Mouse (Mus musculus) right cerebral cortex, postnatal 10 days (tissue): ENCODE data around the gene Tmprss2.

ENCODE experiments used
- DNase-seq, 2 experiments: peaks; one replicate each; pipeline ENCODE4 v3.0.0; 2021; ENCODE audit warnings: low spot score in 2 of 2

Tmprss2 gene

GRCm38 (mm10) chr16:97610939-97611338, at the start of gene Tmprss2:
Tmprss2 (minus strand) TSS chr16:97611195.
- no peak for DNase-seq

- no peak for DNase-seq
Observed at GRCm38 (mm10) chr16:97659225-97659658, 48.2 kb upstream of the Tmprss2 start.

GRCm38 (mm10) chr16:97658481-97658880, 47.5 kb upstream of the Tmprss2 start:
- no peak for DNase-seq

GRCm38 (mm10) chr16:97655800-97656199, 44.8 kb upstream of the Tmprss2 start:
- no peak for DNase-seq

DNA sequence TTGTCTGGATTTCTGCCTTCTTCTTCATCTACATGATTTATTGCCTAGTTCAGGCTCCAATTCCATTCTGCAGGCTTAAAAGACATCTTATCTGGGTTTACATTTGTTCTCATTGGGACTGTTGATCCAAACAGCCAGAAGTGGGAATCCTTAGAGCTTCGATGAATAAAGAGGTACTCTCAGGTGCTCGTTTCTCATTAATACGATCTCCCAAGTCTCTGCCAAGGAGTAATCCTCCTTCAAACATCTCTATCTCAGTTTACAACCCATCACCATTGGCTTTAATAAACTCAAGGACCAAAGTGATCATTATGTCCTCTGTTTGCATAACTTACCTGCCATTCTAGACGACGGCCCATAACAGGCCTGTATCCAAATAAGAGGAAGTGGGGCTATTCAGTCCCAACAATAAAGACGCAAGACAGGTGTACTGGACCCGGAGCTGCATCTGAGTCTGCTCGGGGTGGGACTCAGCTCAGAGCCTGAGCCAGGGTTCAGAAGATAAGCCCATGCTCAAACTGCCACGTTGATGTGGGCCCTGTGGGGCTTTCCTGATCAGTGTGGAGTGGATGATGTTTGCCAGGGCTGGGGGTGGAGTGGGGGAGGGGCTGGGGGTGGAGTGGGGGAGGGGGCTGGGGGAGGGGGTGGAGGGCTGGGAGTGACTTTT, 38.7 kb upstream of the Tmprss2 start:
- DNase-seq = no peak

DNA sequence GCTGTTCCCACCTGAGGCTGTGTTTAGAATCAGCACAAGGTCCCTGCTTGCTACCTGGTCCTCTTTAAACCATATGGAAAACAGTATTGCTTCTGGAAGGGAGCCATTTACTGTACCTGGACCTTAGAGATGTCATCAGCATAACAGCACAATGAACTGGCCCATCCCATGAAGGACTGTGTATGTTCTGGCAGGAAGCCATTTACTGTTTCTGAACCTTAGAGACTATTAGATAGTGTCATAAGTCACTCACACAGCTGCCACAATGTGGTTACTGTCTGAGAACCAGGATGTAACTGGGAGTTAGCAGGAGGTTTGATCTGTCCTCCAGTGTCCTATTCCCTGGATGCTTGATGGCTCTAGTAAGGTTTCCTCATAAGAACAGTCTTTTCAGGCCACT, 33.7 kb upstream of the Tmprss2 start:
- DNase-seq = no peak

DNA sequence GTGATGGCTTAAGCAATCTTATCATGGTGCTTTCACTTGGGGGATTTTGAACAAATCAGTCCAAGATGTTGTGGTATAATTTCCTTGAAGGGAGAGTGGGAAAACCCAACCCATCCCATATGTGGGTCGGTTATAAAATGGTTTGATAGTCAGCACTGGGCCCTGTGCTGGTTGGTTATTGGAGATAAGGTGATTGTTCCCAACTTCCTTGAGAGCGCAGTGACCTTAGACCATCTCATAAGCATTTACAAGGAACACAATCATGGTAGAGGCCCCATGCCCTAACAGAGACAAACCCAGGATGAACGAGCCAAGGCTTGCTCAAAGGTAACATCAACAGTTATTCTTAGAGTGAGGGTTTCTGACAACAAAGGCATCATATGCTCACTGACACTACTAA, 28.6 kb upstream of the Tmprss2 start:
- DNase-seq = no peak

DNA sequence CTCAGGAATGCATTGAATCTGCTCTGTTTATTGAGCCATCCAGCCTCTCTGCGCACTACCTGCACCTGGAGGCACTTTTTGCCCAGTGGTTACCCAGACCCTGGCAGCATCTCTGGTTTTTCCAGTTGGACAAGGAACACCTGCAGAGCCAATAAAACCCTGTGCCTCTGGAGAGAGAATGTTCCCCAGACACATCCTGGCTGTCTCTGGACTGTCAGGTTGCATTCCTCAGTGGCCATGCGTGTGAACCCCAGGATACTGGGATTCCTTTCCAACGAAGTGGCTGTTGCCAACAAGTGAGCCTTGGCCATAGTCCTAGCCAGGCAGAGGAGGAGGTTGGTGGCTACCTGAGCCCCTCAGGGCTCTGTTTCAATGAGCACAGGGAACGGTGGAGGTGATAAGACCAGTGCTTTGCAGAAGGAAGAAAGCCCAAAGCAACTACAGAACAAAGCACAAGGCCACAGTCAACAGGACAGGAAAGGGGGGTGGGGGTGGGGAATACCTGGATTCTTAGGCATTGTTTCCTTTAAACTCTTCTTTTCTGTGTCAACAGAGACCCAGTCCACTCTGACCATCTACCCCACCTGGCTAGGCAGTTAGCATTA, 22.0 kb upstream of the Tmprss2 start:
- no peak for DNase-seq

DNA sequence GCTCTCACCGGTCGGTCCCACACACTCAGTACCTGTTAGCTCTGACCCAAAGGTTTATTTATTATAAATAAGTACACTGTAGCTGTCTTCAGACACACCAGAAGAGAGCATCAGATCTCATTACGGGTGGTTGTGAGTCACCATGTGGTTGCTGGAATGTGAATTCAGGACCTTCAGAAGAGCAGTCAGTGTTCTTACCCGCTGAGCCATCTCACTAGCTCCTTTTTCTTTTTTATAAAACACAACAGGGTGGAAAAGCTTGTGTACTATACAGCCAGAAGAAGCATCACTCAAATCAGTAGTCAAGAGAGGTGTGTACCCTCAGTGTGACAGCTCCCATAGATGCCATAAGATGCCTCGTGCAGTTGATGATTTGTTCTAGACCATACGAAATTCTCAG, 12.2 kb upstream of the Tmprss2 start:
- no peak for DNase-seq

DNA sequence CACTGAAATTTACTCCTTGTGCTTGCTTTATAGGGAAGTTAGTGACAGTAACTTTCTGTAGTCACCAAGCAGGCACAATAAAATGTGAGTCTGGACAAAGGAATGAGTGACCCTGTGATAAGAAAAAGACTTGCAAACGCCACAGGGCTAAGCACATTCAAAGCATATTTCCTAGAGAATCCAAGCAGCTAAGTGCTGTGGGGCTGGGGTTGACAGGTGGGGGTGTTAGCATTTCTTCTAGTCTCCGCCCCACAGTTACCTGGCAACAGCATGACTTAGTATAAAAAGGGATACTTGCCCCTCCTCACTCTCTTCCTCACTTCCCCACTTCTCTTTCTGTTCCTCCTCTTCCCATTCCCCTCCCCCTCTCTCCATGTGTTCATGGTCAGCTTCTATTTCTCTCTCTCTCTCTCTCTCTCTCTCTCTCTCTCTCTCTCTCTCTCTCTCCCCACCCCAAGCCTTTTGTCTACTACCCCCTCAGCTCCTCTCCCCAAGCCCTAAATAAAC, 11.4 kb upstream of the Tmprss2 start:
- peak in 1 of 2 experiments; percentile 26 for DNase-seq

DNA sequence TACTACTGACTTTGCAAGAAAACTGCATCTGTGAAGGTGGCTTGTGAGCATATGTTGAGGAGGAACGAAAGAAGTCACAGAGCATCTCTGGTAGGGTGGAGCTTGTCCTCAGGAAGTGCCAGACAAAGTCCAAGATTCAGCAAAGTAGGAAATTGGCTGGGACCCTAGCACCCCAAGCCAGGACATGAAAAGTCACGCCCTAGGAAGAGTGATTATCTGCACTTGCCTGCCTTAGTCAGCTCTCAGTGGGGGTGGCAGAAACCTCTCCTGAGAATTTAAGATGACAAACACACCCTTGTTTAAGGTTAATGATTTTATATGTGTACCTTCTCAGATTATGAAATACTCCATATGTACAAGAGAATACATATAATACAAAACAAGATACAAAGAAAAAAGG, 7.3 kb upstream of the Tmprss2 start:
- DNase-seq = no peak

- no peak for DNase-seq
Observed at GRCm38 (mm10) chr16:97612009-97612408, 1.0 kb upstream of the Tmprss2 start.

DNA sequence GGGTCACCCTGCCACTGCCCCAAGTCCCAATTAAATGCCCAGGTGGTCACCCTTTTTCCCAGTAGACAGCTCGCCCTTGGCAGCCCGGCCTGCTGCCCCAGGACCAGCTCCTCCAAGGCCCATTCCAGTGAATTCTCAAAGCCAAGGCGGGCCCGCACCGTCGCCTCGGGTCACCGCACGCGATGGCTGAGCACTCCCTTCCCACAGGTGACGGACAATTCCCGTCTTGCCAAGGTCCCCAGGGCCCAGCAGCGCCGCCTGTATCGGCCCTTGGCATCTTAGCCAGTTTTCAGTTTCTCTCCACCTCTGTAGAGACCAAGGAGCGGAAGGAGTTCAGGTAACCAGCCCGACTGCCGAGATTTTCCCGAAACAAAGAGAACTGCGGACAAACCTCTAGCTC, 749 bp downstream of the Tmprss2 start:
- no peak for DNase-seq

DNA sequence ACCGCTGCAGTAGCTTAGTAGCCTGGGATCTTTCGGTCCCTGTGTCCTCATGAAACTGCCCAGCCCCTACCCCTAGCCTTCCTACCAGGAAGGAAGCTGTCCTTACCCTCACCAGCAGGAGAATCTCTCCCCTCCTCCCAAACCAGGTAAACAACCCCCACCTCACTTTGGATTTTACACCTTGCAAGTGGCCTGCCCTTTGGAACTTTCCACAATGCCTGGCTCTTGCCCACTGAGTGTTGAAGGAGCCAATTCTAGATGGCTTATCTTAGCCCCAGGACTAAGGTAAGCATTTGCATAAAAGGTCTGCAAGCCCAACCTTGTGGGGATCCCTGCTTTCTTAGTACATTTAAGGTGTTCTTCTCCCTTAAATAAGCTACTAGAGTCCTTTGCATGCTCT, 1.3 kb downstream of the Tmprss2 start:
- DNase-seq = no peak

DNA sequence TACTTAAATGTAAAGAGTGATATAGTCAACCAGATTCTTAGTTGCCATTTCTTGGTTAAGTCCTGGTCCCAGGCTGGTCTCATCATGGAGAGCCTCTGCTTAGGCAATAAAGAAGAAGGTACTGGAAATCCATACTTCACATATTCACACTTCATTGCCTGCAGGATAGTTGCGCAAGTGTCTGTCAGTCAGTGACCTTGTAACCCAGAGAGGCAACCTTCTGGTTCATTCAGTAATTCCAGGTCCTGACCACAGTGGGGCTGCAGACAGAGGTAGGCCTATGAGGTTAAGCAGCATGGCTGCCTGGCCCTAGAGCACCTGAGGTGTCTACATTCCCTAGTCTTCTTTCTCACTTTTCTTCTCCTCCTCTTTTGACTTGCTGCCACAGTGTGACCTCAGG, 3.0 kb downstream of the Tmprss2 start:
- DNase-seq = no peak

DNA sequence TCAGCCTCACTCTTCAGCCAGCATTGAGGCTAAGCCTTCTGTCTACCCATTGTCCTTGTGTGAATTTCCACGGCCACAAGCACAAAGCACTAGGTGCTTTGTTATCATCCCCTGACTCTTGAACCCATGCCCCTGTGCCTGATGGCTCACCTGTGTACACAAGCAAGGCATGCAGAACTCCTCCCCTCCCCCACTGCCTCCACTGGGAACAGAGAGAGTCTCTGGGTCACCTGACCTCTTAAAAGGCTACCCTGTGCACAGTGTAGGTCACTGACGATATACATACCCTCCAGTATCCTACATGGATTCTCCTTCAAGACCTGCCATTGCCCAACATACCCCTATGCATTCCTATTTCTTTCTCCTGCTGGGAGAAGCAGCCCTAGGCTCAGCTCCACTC, 4.2 kb downstream of the Tmprss2 start:
- no peak for DNase-seq

GRCm38 (mm10) chr16:97605957-97606721, 4.9 kb downstream of the Tmprss2 start:
- no peak for DNase-seq

DNA sequence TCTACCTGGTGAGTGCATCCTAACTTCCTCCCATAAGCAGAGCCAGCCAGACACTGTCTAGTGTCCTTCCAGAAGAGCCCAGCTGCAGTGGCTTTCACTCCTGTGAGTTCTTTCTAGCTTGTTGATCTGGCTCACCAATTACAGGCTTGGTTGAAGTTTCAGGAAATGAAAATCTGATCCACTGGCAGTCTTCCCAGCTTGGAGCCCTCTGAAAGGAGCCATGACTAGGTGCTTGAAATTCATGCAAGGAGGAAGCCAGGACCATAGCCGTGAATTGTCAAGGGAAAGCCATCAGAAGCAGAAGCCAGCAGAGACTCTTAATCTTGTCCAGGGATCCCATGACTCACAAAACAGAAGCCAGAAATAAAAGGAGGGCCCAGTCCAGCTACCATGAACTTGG, 8.7 kb downstream of the Tmprss2 start:
- DNase-seq = peak; percentile 66 to 68

GRCm38 (mm10) chr16:97600591-97600990, 10.4 kb downstream of the Tmprss2 start:
- no peak for DNase-seq

DNA sequence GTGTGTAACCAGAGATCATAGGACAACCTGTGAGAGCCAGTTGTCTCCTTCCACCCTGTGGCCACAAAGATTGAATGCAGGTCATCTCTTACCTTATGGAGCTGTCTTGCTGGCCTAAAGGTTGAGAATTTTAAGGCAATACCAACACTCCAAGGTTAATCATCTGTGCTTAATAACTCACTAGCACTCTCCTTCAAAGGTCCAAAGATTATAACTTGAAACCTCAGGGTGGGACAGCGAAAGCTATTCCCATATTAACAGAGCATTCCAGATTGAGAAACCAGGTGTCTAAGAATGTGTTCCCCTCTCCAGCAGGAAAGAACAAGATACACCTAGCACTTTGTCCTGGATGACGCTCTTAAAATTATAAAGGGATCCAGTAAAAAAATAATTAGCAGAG, 12.9 kb downstream of the Tmprss2 start:
- DNase-seq = no peak

- no peak for DNase-seq
Observed at GRCm38 (mm10) chr16:97593816-97594509, 17.0 kb downstream of the Tmprss2 start.

- DNase-seq = peak; percentile 44 to 68
Observed at GRCm38 (mm10) chr16:97593057-97593456, 17.9 kb downstream of the Tmprss2 start.
